Comparison of ENCODE assay signal across 19 mouse cellular contexts in genomic region chr13:75734231-75734630, GRCm38 (mm10). TPM values are rescaled to one million over a fixed set of nuclear protein-coding genes. Genes with fewer than 3 reads are reported as not detected.
DNase-seq lines count a peak whose midpoint lies in the region; ATAC-seq and TF ChIP-seq lines count a peak whose summit lies in the region.
"Had no signal": no experiment of that assay in that cellular context is flagged by ENCODE, and none has a peak within 500 bp of the region (broad histone marks: within the 10 kb centered on the region; RNA-seq: fewer than 3 reads in every experiment).

No protein-coding gene starts in this region.

- TF ChIP-seq CTCF in liver, postnatal 0 days (IDR thresholded peaks at IDR 0.05; ENCODE audit: low read depth), result no peak

- H3K4me1 ChIP-seq in erythroblast, embryonic 14.5 days (ENCODE audit: control insufficient read depth), result peaks cover 98% of the 10 kb centered on the region
- peaks cover 51% of the 10 kb centered on the region for H3K4me1 ChIP-seq in liver, embryonic 11.5 days (replicated peaks; ENCODE audit: control insufficient read depth, insufficient read depth, low read length)
- peaks cover 88% of the 10 kb centered on the region for H3K4me1 ChIP-seq in liver, embryonic 13.5 days (replicated peaks)
- H3K4me1 ChIP-seq in liver, postnatal 0 days (ENCODE audit: insufficient read depth), result peaks cover 44% of the 10 kb centered on the region
- H3K4me1 ChIP-seq: embryonic facial prominence, embryonic 12.5 days; hindbrain, embryonic 15.5 days had no signal

- H3K27ac ChIP-seq in liver, embryonic 11.5 days (ENCODE audit: low read depth, low read length), result peak overlapping the region; percentile 90
- peak overlapping the region; percentile 94 for H3K27ac ChIP-seq in liver, embryonic 13.5 days
- H3K27ac ChIP-seq in liver, postnatal 0 days (ENCODE audit: low read depth), result peak overlapping the region; percentile 58
- H3K27ac ChIP-seq: embryonic facial prominence, embryonic 12.5 days; hindbrain, embryonic 15.5 days had no signal

- no peaks in the 10 kb centered on the region for H3K27me3 ChIP-seq in erythroblast, embryonic 14.5 days (ENCODE audit: control insufficient read depth)
- H3K27me3 ChIP-seq in liver, embryonic 11.5 days (replicated peaks; ENCODE audit: control insufficient read depth, insufficient read depth, low read length), result no peaks in the 10 kb centered on the region
- no peaks in the 10 kb centered on the region for H3K27me3 ChIP-seq in liver, embryonic 13.5 days
- H3K27me3 ChIP-seq in liver, postnatal 0 days (ENCODE audit: insufficient read depth, low read length), result no peaks in the 10 kb centered on the region
- H3K27me3 ChIP-seq: embryonic facial prominence, embryonic 12.5 days; heart, embryonic 12.5 days; hindbrain, embryonic 15.5 days had no signal

- H3K4me3 ChIP-seq in erythroblast, embryonic 14.5 days (replicated peaks), result peak overlapping the region; percentile 52
- H3K4me3 ChIP-seq in liver, embryonic 11.5 days (ENCODE audit: low read depth, low read length), result no peak overlapping the region
- H3K4me3 ChIP-seq in liver, embryonic 13.5 days (replicated peaks), result peak overlapping the region; percentile 32
- no peak overlapping the region for H3K4me3 ChIP-seq in liver, postnatal 0 days (ENCODE audit: low read depth, low read length)
- H3K4me3 ChIP-seq: embryonic facial prominence, embryonic 12.5 days; heart, embryonic 12.5 days; hindbrain, embryonic 15.5 days had no signal

- ATAC-seq in erythroblast, adult 5-6 weeks (replicated peaks; ENCODE audit: low FRiP score, poor library complexity, severe bottlenecking), result no peak
- no peak; the same call in 1 of the 2 replicates for ATAC-seq in liver, embryonic 11.5 days (replicated peaks; ENCODE audit: low FRiP score)
- no peak for ATAC-seq in liver, embryonic 13.5 days (ENCODE audit: low read depth)
- no peak for ATAC-seq in liver, postnatal 0 days
- ATAC-seq in activated CD4-positive, CD25-positive, alpha-beta regulatory T cell, adult 4 months, result no peak
- ATAC-seq: forebrain, embryonic 14.5 days had no signal

- no peak for DNase-seq in liver, embryonic 11.5 days (ENCODE audit: low spot score)
- DNase-seq in liver, result no peak
- DNase-seq in liver, embryonic 13.5 days, result no peak
- DNase-seq in liver, postnatal 0 days, result no peak
- no peak for DNase-seq in cerebellum, adult 11 months
- DNase-seq: adrenal gland, postnatal 10 days; cerebellum, adult 11-12 months; cerebellum, adult 9-10 months; cerebellum, postnatal 25 days; gastrocnemius, postnatal 36 days; heart, adult 11 months; heart, postnatal 36 days had no signal

- TF ChIP-seq EP300 in liver, postnatal 0 days (IDR thresholded peaks at IDR 0.05; ENCODE audit: low read depth), result no peak

- no peak overlapping the region; the same call in 1 of the 2 replicates for H3K9ac ChIP-seq in liver, embryonic 11.5 days (ENCODE audit: low read depth, low read length)
- peak overlapping the region; percentile 65 for H3K9ac ChIP-seq in liver, embryonic 13.5 days
- H3K9ac ChIP-seq in liver, postnatal 0 days (replicated peaks), result no peak overlapping the region
- H3K9ac ChIP-seq: embryonic facial prominence, embryonic 12.5 days; heart, embryonic 12.5 days; hindbrain, embryonic 15.5 days had no signal

- peak overlapping the region; percentile 47 for H3K4me2 ChIP-seq in liver, embryonic 11.5 days
- H3K4me2 ChIP-seq in liver, embryonic 13.5 days, result peak overlapping the region; percentile 58
- H3K4me2 ChIP-seq in liver, postnatal 0 days (ENCODE audit: low read depth, low read length), result peak overlapping the region; percentile 58
- H3K4me2 ChIP-seq: embryonic facial prominence, embryonic 12.5 days; heart, embryonic 12.5 days; hindbrain, embryonic 15.5 days had no signal

- H3K9me3 ChIP-seq in erythroblast, embryonic 14.5 days (ENCODE audit: control insufficient read depth, low read length), result no peaks in the 10 kb centered on the region
- H3K9me3 ChIP-seq in liver, embryonic 11.5 days (ENCODE audit: control insufficient read depth, low read length), result no peaks in the 10 kb centered on the region
- no peaks in the 10 kb centered on the region for H3K9me3 ChIP-seq in liver, embryonic 13.5 days (replicated peaks)
- H3K9me3 ChIP-seq in liver, postnatal 0 days (ENCODE audit: low read length), result no peaks in the 10 kb centered on the region
- H3K9me3 ChIP-seq: embryonic facial prominence, embryonic 12.5 days; heart, embryonic 12.5 days; hindbrain, embryonic 15.5 days had no signal

- 63% methylated on average over 5 of the region's 5 CpGs for WGBS in liver, embryonic 11.5 days
- WGBS in liver, embryonic 13.5 days (ENCODE audit: insufficient replicate concordance), result 40% methylated on average over 5 of the region's 5 CpGs
- 54% methylated on average over 5 of the region's 5 CpGs for WGBS in liver, postnatal 0 days (ENCODE audit: insufficient replicate concordance)

- peaks cover 79% of the 10 kb centered on the region for H3K36me3 ChIP-seq in erythroblast, embryonic 14.5 days (ENCODE audit: control insufficient read depth)
- H3K36me3 ChIP-seq in liver, embryonic 11.5 days (ENCODE audit: control insufficient read depth, insufficient read depth, low read length), result no peaks in the 10 kb centered on the region
- peaks cover 15% of the 10 kb centered on the region for H3K36me3 ChIP-seq in liver, embryonic 13.5 days
- H3K36me3 ChIP-seq in liver, postnatal 0 days (replicated peaks; ENCODE audit: insufficient read depth, low read length), result peaks cover 3% of the 10 kb centered on the region; the same call in 1 of the 2 replicates
- H3K36me3 ChIP-seq: embryonic facial prominence, embryonic 12.5 days; heart, embryonic 12.5 days; hindbrain, embryonic 15.5 days had no signal

RNA-seq across cellular contexts. Expression of gene Ell2, which starts 27.7 kb away (rescaled TPM):
- polyA plus RNA-seq in erythroblast, embryonic 14.5 days (2012), result 7.5 and 16.5 TPM in 2 replicates
- 59.4 and 99.9 TPM in 2 replicates for total RNA-seq in erythroblast, adult 5-6 weeks (2015; ENCODE audit: low replicate concordance)
- 60.4 and 93.9 TPM in 2 replicates for total RNA-seq in erythroblast, adult 5-6 weeks (2017; ENCODE audit: low replicate concordance)
- 40.4 and 44.8 TPM in 2 replicates for polyA plus RNA-seq in liver, embryonic 11.5 days (2014; fragmentation: Nextera tagmentation; extraction: Ambion mirVana)
- polyA plus RNA-seq in liver, embryonic 13.5 days (2015; fragmentation: Nextera tagmentation; extraction: Ambion mirVana), result 38.2 and 49.6 TPM in 2 replicates
- polyA plus RNA-seq in liver, postnatal 0 days (2015; fragmentation: Nextera tagmentation; extraction: Ambion mirVana), result 12.1 and 13.7 TPM in 2 replicates
- 1 to 10 TPM; 3.1 to 4.5 TPM for polyA plus RNA-seq in activated CD4-positive, CD25-positive, alpha-beta regulatory T cell, adult 4 months (2017; shearing (Covaris generic))

Comparison
In these comparisons a context has a peak if more than half of its experiments do, and no peak if none do; other contexts are left out.
1. H3K4me3 ChIP-seq: peak in erythroblast, embryonic 14.5 days (single experiment) and liver, embryonic 13.5 days (single experiment); none in liver, embryonic 11.5 days (single experiment) and liver, postnatal 0 days (single experiment).
2. Peak in every context shown above with its lines, with median percentiles within 50 percentile points of each other: H3K27ac ChIP-seq and H3K4me2 ChIP-seq.